Mouse (Mus musculus) macrophage (primary cell): ENCODE data around the gene A830005F24Rik. TPM values are rescaled to one million over a fixed set of nuclear protein-coding genes. Genes with fewer than 3 reads are reported as not detected.
"Not testable (repeated sequence)": the region's sequence is repeated elsewhere in the genome, so short reads cannot be mapped to it uniquely, and the experiment has no call there.

Experiments
- H3K27ac ChIP-seq: fragments of 350-480 bp; formaldehyde crosslinking; 2 replicates; pipeline ENCODE4 v1.9.0; 2021
- H3K36me3 ChIP-seq: fragments of 350-480 bp; formaldehyde crosslinking; 2 replicates; pipeline ENCODE4 v1.9.0; 2021; ENCODE audit errors: inconsistent target
- H3K4me3 ChIP-seq: fragments of 350-480 bp; formaldehyde crosslinking; 2 replicates; pipeline ENCODE4 v1.9.0; 2021; ENCODE audit errors: inconsistent target
- H3K79me2 ChIP-seq: fragments of 350-480 bp; formaldehyde crosslinking; 2 replicates; pipeline ENCODE4 v1.9.0; 2021; ENCODE audit errors: inconsistent target
- WGBS: methylation state at CpG from one replicate; pipeline ENCODE4 v1.1.7; 2026; ENCODE audit warnings: inconsistent platforms; ENCODE audit not compliant: missing documents; 5-methylcytosine and 5-hydroxymethylcytosine counted together
- polyA plus RNA-seq: library from polyadenylated mRNA; stranded (reverse); fragments of 250-400 nt; gene quantifications from 3 replicates; pipeline ENCODE4 v1.2.4, GENCODE M21; 2018; ENCODE audit warnings: inconsistent platforms
- total RNA-seq, 78 experiments: library from RNA; depleted of rRNA; stranded (reverse); fragments of 250-400 nt; gene quantifications; 1 replicate in 9 of 78; 2 replicates in 24 of 78; 3 replicates in 43 of 78; 4 replicates in 2 of 78; pipeline ENCODE4 v1.2.4; 2018; ENCODE audit warnings: inconsistent platforms in 56 of 78

Gene A830005F24Rik
- 1 to 10 TPM in 1 of 26 experiments, not detected in 25; 1.0 TPM for total RNA-seq (2018; cell fraction: chromatin; rRNA removed)
- under 1 TPM in 19 of 26 experiments, not detected in 7; 0.14 to 0.64 (median 0.37) TPM for total RNA-seq (2018; cell fraction: cytosol; rRNA removed)
- total RNA-seq (2018; cell fraction: nucleus; rRNA removed): under 1 TPM in 1 of 26 experiments, not detected in 25; 0.77 TPM
- 0.46 to 0.53 TPM in 2 of 3 replicates, not detected in the other for polyA plus RNA-seq

- H3K27ac ChIP-seq: peak within 1 kb of the TSS; percentile 8; the same call in 1 of the 2 replicates
- WGBS: 2% methylated on average over 34 of the region's 34 CpGs
- no peaks in the 10 kb centered on the region for H3K36me3 ChIP-seq
- peak within 1 kb of the TSS; percentile 99 for H3K4me3 ChIP-seq
- peaks cover 35% of the 10 kb centered on the region; the same call in 1 of the 2 replicates for H3K79me2 ChIP-seq
These were observed at the start of gene A830005F24Rik, which contains the start of gene Zfp169 for GRCm38 (mm10) chr13:48513003-48513929. Gene A830005F24Rik, plus strand, starts transcription at chr13:48513570. Gene Zfp169, minus strand, starts transcription at chr13:48513451.

GRCm38 (mm10) chr13:48464170-48464569, 49.2 kb upstream of the A830005F24Rik start:
- Histone ChIP-seq H3K27ac (no peak overlapping the region), H3K4me3 (no peak overlapping the region), H3K36me3 (no peaks in the 10 kb centered on the region), H3K79me2 (no peaks in the 10 kb centered on the region)
- WGBS: 13% methylated on average over 4 of the region's 4 CpGs

- 51% methylated on average over 10 of the region's 10 CpGs for WGBS
- no peak overlapping the region for H3K27ac ChIP-seq
- H3K4me3 ChIP-seq: no peak overlapping the region
- no peaks in the 10 kb centered on the region for H3K79me2 ChIP-seq
- no peaks in the 10 kb centered on the region for H3K36me3 ChIP-seq
These were observed 47.2 kb upstream of the A830005F24Rik start for GRCm38 (mm10) chr13:48466186-48466585.

DNA sequence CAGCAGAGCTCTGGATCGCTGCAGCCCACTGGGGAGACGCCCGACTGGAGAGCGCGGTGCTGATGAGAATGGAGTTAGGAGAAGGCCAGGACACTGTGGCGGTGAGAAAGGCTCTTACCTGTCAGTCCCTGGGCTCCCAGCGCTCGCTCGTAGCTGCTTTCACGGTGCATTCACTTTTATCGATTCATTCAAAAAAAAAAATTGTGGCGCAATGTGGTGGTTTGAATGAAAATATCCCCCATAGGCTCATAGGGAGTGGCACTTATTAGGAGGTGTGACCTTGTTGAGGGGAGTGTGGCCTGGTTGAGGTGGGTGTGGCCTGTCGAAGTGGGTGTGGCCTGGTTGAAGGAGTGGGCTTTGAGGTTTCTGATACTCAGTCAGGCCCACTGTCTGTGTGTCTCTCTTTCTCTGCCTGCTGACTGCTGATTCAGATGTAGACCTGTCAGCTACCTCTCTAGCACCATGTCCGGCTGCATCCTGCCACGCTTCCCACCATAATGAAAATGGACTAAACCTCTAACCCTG, 44.7 kb upstream of the A830005F24Rik start:
- 76% methylated on average over 15 of the region's 15 CpGs for WGBS
- no peak overlapping the region for H3K4me3 ChIP-seq
- no peak overlapping the region for H3K27ac ChIP-seq

GRCm38 (mm10) chr13:48483606-48484005, 29.8 kb upstream of the A830005F24Rik start:
- no peak overlapping the region for H3K27ac ChIP-seq
- no peaks in the 10 kb centered on the region for H3K79me2 ChIP-seq
- 95% methylated on average over 4 of the region's 4 CpGs for WGBS
- H3K36me3 ChIP-seq: no peaks in the 10 kb centered on the region
- H3K4me3 ChIP-seq: no peak overlapping the region

More for the DNA sequence above, 44.7 kb upstream of the A830005F24Rik start:
- Histone ChIP-seq H3K79me2 (no peaks in the 10 kb centered on the region), H3K36me3 (no peaks in the 10 kb centered on the region)

DNA sequence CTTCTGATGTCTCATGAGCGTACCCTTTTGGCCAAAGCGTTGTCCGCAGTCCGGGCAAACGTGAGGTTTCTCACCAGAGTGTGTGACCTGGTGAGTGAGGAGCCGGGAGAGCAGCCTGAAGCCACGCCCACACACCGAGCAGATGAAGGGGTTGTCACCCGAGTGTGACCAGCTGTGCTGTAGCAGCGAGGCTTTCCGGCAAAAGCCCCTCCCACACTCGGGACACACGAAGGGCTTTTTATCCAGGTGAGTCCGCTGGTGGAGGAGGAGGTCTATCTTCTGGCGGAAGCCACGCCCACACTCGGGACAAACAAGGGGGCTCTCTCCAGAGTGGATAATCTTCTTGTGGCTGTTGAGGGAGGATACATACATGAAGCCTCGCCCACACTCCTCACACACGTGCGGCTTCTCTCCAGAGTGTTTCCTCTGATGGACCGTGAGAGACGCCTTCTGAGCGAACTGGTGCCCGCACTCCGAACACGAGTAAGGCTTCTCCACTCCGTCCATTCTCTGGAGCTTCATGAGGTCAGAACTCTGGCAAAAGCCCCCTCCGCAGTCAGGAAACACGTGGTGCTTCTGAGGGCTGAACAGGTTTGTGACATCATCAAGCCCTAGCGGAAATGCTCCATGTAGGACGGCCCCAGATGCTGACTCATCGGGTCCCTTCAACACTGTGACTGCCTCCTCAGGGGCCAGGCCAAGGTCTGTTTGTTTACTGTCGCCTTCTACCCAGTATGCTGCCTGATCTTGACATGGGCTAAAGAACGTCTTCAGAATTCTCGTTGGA, 22.8 kb upstream of the A830005F24Rik start:
- 95% methylated on average over 33 of the region's 35 CpGs for WGBS
- no peak overlapping the region for H3K27ac ChIP-seq
- H3K36me3 ChIP-seq: peaks cover 49% of the 10 kb centered on the region
- H3K79me2 ChIP-seq: no peaks in the 10 kb centered on the region
- no peak overlapping the region for H3K4me3 ChIP-seq

DNA sequence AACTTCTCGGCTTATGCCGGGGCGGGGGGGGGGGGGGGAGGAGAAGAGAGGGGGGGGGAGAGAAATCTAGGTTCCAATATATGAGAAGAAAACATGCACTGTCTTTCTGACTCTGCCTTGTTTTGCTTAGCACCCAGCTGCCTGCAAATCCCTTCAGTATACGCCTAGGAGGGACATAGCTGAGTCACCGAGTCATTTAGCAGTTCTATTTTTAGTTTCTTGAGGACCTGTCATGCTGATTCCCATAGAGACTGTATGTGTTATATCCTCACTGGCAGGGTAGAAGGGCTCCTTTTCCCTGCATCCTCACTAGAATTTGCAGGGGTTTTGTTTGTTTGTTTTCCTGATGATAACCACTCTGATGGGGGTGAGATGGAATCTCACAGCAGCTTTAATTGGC, 20.2 kb upstream of the A830005F24Rik start:
- Histone ChIP-seq H3K4me3 (no peak overlapping the region), H3K27ac (no peak overlapping the region), H3K79me2 (no peaks in the 10 kb centered on the region), H3K36me3 (peaks cover 68% of the 10 kb centered on the region)
- 87% methylated on average over 5 of the region's 5 CpGs for WGBS

DNA sequence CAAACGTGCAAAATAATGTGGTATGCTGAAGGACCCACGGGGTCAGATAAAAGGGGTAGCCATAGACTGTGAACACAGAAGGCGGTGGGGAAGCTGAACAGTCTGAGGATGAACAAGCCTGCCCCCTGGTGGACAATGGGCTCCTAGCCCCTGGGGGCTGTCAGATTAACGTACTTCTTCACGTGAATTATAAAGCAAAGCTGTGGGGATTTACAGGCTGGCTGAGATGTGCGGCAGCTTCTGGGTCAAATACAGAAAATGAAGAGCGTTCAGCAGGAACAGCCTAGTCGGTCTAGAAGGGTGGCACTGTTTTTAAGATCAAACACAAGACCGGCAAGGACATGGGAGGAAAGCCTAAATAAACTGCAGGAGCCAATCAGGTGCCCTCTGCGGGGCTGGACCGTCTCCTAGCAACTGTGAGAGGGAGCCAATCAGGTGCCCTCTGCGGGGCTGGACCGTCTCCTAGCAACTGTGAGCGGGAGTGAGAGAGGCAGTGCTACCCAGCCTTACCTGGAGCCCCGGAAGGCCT, 15.6 kb upstream of the A830005F24Rik start:
- no peak overlapping the region for H3K27ac ChIP-seq
- H3K36me3 ChIP-seq: peaks cover 33% of the 10 kb centered on the region; the same call in 1 of the 2 replicates
- H3K4me3 ChIP-seq: no peak overlapping the region
- no peaks in the 10 kb centered on the region for H3K79me2 ChIP-seq
- 90% methylated on average over 15 of the region's 15 CpGs for WGBS

GRCm38 (mm10) chr13:48498676-48499075, 14.7 kb upstream of the A830005F24Rik start:
- Histone ChIP-seq H3K27ac (no peak overlapping the region), H3K4me3 (no peak overlapping the region), H3K79me2 (no peaks in the 10 kb centered on the region), H3K36me3 (peaks cover 42% of the 10 kb centered on the region)
- WGBS: 92% methylated on average over 4 of the region's 4 CpGs

GRCm38 (mm10) chr13:48502422-48502821, 10.9 kb upstream of the A830005F24Rik start:
- Histone ChIP-seq H3K36me3 (peaks cover 54% of the 10 kb centered on the region), H3K27ac (no peak overlapping the region)
- WGBS: 96% methylated on average over 5 of the region's 5 CpGs

GRCm38 (mm10) chr13:48508661-48509060, 4.7 kb upstream of the A830005F24Rik start:
- 96% methylated on average over 9 of the region's 9 CpGs for WGBS
- Histone ChIP-seq H3K79me2 (peaks cover 35% of the 10 kb centered on the region; the same call in 1 of the 2 replicates), H3K27ac (no peak overlapping the region), H3K36me3 (peaks cover 31% of the 10 kb centered on the region), H3K4me3 (no peak overlapping the region)

More at GRCm38 (mm10) chr13:48502422-48502821, 10.9 kb upstream of the A830005F24Rik start:
- Histone ChIP-seq H3K79me2 (no peaks in the 10 kb centered on the region), H3K4me3 (no peak overlapping the region)

DNA sequence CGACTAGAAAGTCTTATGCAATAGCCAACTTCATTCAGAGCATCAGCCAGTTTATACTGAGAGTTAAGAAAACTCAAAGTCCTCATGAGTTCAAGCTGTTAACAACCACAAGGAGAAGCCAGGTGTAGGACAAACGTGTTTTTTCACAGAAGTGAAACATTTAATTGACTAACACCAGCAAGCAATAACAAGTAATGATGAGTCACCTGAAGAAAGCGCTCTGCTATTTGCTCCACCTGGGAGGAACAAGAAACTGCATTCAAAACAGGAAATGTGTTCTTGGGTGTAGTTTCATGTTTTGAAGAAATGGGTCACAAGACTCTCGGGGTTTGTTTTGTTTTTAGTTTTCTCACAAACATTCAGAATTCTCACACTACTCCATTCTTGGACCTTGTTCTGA, 2.5 kb downstream of the A830005F24Rik start:
- 48% methylated on average over 4 of the region's 4 CpGs for WGBS
- no peak overlapping the region for H3K4me3 ChIP-seq
- peaks cover 13% of the 10 kb centered on the region; the same call in 1 of the 2 replicates for H3K79me2 ChIP-seq
- H3K36me3 ChIP-seq: no peaks in the 10 kb centered on the region
- no peak overlapping the region for H3K27ac ChIP-seq

DNA sequence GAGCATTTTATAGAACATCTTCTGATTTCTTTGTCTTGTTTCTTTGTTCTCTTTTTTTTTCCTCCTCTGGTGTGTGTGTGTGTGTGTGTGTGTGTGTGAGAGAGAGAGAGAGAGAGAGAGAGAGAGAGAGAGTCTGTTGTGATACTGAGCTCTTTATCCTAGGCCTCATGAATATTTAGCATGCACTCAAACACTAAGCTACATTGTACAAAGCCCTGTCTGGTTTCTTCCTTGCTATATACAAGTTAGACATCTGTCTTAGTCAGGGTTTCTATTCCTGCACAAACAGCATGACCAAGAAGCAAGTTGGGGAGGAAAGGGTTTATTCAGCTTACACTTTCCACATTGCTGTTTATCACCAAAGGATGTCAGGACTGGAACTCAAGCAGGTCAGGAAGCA, 5.8 kb downstream of the A830005F24Rik start:
- not testable (repeated sequence) for H3K27ac ChIP-seq, H3K4me3 ChIP-seq, H3K79me2 ChIP-seq, H3K36me3 ChIP-seq

- Histone ChIP-seq H3K4me3 (no peak overlapping the region), H3K79me2 (no peaks in the 10 kb centered on the region), H3K36me3 (no peaks in the 10 kb centered on the region), H3K27ac (no peak overlapping the region)
- WGBS: 74% methylated on average over 5 of the region's 5 CpGs
These were observed 12.4 kb downstream of the A830005F24Rik start for GRCm38 (mm10) chr13:48525745-48526144.
